Mouse (Mus musculus): Measurements from ENCODE around the gene Hap1. TPM values are rescaled to one million over a fixed set of nuclear protein-coding genes. Genes with fewer than 3 reads are reported as not detected.
A peak's percentile ranks its signal among the peaks of the same experiment; 100 is the strongest.

Gene Hap1
- polyA plus RNA-seq, 1 experiment from 2014 or later, result 108 TPM

- H3K27me3 ChIP-seq (ENCODE audit: control insufficient read depth, insufficient read depth, low read length), result no peaks in the 10 kb centered on the region
- WGBS, result 81% methylated on average over 6 of the region's 6 CpGs
- H3K4me1 ChIP-seq (ENCODE audit: control insufficient read depth, insufficient read depth, low read length), result no peaks in the 10 kb centered on the region
- peaks cover 82% of the 10 kb centered on the region for H3K36me3 ChIP-seq (ENCODE audit: control insufficient read depth, insufficient read depth, low read length)
- ATAC-seq (ENCODE audit: low FRiP score, low TSS enrichment), result no peak
- no peaks in the 10 kb centered on the region for H3K9me3 ChIP-seq (ENCODE audit: control insufficient read depth, low read length)
- H3K9ac ChIP-seq (replicated peaks; ENCODE audit: low read length), result no peak overlapping the region
- H3K27ac ChIP-seq (replicated peaks; ENCODE audit: low read depth, low read length), result no peak overlapping the region
- no peak overlapping the region for H3K4me3 ChIP-seq (replicated peaks; ENCODE audit: low read depth, low read length)
- DNase-seq, result no peak
- no peak overlapping the region for H3K4me2 ChIP-seq (ENCODE audit: low read length)
Measured at GRCm38 (mm10) chr11:100382682-100383081, 26.8 kb upstream of the Hap1 start.

GRCm38 (mm10) chr11:100379311-100379710 is 23.4 kb upstream of the Hap1 start:
- Histone ChIP-seq H3K4me3 (replicated peaks; ENCODE audit: low read depth, low read length) (no peak overlapping the region), H3K36me3 (ENCODE audit: control insufficient read depth, insufficient read depth, low read length) (peaks cover 87% of the 10 kb centered on the region), H3K9ac (replicated peaks; ENCODE audit: low read length) (no peak overlapping the region), H3K4me2 (ENCODE audit: low read length) (no peak overlapping the region), H3K4me1 (ENCODE audit: control insufficient read depth, insufficient read depth, low read length) (no peaks in the 10 kb centered on the region), H3K27ac (replicated peaks; ENCODE audit: low read depth, low read length) (no peak overlapping the region), H3K27me3 (ENCODE audit: control insufficient read depth, insufficient read depth, low read length) (no peaks in the 10 kb centered on the region), H3K9me3 (ENCODE audit: control insufficient read depth, low read length) (no peaks in the 10 kb centered on the region)
- DNase-seq (no peak), ATAC-seq (ENCODE audit: low FRiP score, low TSS enrichment) (no peak)
- 91% methylated on average over 4 of the region's 4 CpGs for WGBS

GRCm38 (mm10) chr11:100378446-100378845 is 22.5 kb upstream of the Hap1 start:
- Histone ChIP-seq H3K4me1 (ENCODE audit: control insufficient read depth, insufficient read depth, low read length) (no peaks in the 10 kb centered on the region), H3K9me3 (ENCODE audit: control insufficient read depth, low read length) (no peaks in the 10 kb centered on the region), H3K27me3 (ENCODE audit: control insufficient read depth, insufficient read depth, low read length) (no peaks in the 10 kb centered on the region), H3K36me3 (ENCODE audit: control insufficient read depth, insufficient read depth, low read length) (peaks cover 87% of the 10 kb centered on the region), H3K9ac (replicated peaks; ENCODE audit: low read length) (no peak overlapping the region), H3K4me2 (ENCODE audit: low read length) (no peak overlapping the region), H3K4me3 (replicated peaks; ENCODE audit: low read depth, low read length) (no peak overlapping the region), H3K27ac (replicated peaks; ENCODE audit: low read depth, low read length) (no peak overlapping the region)
- 86% methylated on average over 5 of the region's 5 CpGs for WGBS
- DNase-seq (no peak), ATAC-seq (ENCODE audit: low FRiP score, low TSS enrichment) (no peak)

- Histone ChIP-seq H3K4me2 (ENCODE audit: low read length) (no peak overlapping the region), H3K4me1 (ENCODE audit: control insufficient read depth, insufficient read depth, low read length) (no peaks in the 10 kb centered on the region), H3K4me3 (replicated peaks; ENCODE audit: low read depth, low read length) (no peak overlapping the region), H3K9ac (replicated peaks; ENCODE audit: low read length) (no peak overlapping the region), H3K9me3 (ENCODE audit: control insufficient read depth, low read length) (no peaks in the 10 kb centered on the region), H3K27ac (replicated peaks; ENCODE audit: low read depth, low read length) (no peak overlapping the region), H3K27me3 (ENCODE audit: control insufficient read depth, insufficient read depth, low read length) (no peaks in the 10 kb centered on the region), H3K36me3 (ENCODE audit: control insufficient read depth, insufficient read depth, low read length) (peaks cover 87% of the 10 kb centered on the region)
- 95% methylated on average over 14 of the region's 14 CpGs for WGBS
- DNase-seq, result no peak
- ATAC-seq (ENCODE audit: low FRiP score, low TSS enrichment), result no peak
Measured at GRCm38 (mm10) chr11:100377989-100378388, 22.1 kb upstream of the Hap1 start.

GRCm38 (mm10) chr11:100376746-100377389 is 20.9 kb upstream of the Hap1 start:
- peaks cover 87% of the 10 kb centered on the region for H3K36me3 ChIP-seq (ENCODE audit: control insufficient read depth, insufficient read depth, low read length)
- no peak overlapping the region for H3K4me2 ChIP-seq (ENCODE audit: low read length)
- H3K9ac ChIP-seq (replicated peaks; ENCODE audit: low read length), result no peak overlapping the region
- no peak for DNase-seq
- H3K4me1 ChIP-seq (ENCODE audit: control insufficient read depth, insufficient read depth, low read length), result no peaks in the 10 kb centered on the region
- no peaks in the 10 kb centered on the region for H3K27me3 ChIP-seq (ENCODE audit: control insufficient read depth, insufficient read depth, low read length)
- H3K27ac ChIP-seq (replicated peaks; ENCODE audit: low read depth, low read length), result no peak overlapping the region
- no peak for ATAC-seq (ENCODE audit: low FRiP score, low TSS enrichment)
- WGBS, result 88% methylated on average over 21 of the region's 21 CpGs
- no peak overlapping the region for H3K4me3 ChIP-seq (replicated peaks; ENCODE audit: low read depth, low read length)
- no peaks in the 10 kb centered on the region for H3K9me3 ChIP-seq (ENCODE audit: control insufficient read depth, low read length)

GRCm38 (mm10) chr11:100376005-100376404 is 20.1 kb upstream of the Hap1 start:
- peaks cover 87% of the 10 kb centered on the region for H3K36me3 ChIP-seq (ENCODE audit: control insufficient read depth, insufficient read depth, low read length)
- 80% methylated on average over 4 of the region's 4 CpGs for WGBS

GRCm38 (mm10) chr11:100375127-100375526 is 19.2 kb upstream of the Hap1 start:
- peaks cover 85% of the 10 kb centered on the region for H3K36me3 ChIP-seq (ENCODE audit: control insufficient read depth, insufficient read depth, low read length)
- H3K4me1 ChIP-seq (ENCODE audit: control insufficient read depth, insufficient read depth, low read length), result no peaks in the 10 kb centered on the region
- 90% methylated on average over 9 of the region's 9 CpGs for WGBS

More at GRCm38 (mm10) chr11:100376005-100376404, 20.1 kb upstream of the Hap1 start:
- DNase-seq, result no peak
- Histone ChIP-seq H3K27me3 (ENCODE audit: control insufficient read depth, insufficient read depth, low read length) (no peaks in the 10 kb centered on the region), H3K4me3 (replicated peaks; ENCODE audit: low read depth, low read length) (no peak overlapping the region), H3K9me3 (ENCODE audit: control insufficient read depth, low read length) (no peaks in the 10 kb centered on the region), H3K27ac (replicated peaks; ENCODE audit: low read depth, low read length) (no peak overlapping the region), H3K9ac (replicated peaks; ENCODE audit: low read length) (no peak overlapping the region), H3K4me2 (ENCODE audit: low read length) (no peak overlapping the region), H3K4me1 (ENCODE audit: control insufficient read depth, insufficient read depth, low read length) (no peaks in the 10 kb centered on the region)
- ATAC-seq (ENCODE audit: low FRiP score, low TSS enrichment), result no peak

GRCm38 (mm10) chr11:100371981-100372558 is 16.1 kb upstream of the Hap1 start:
- no peaks in the 10 kb centered on the region for H3K27me3 ChIP-seq (ENCODE audit: control insufficient read depth, insufficient read depth, low read length)
- ATAC-seq (ENCODE audit: low FRiP score, low TSS enrichment) (no peak), DNase-seq (peak; percentile 49)
- no peaks in the 10 kb centered on the region for H3K9me3 ChIP-seq (ENCODE audit: control insufficient read depth, low read length)
- no peak overlapping the region for H3K4me3 ChIP-seq (replicated peaks; ENCODE audit: low read depth, low read length)
- H3K36me3 ChIP-seq (ENCODE audit: control insufficient read depth, insufficient read depth, low read length), result peaks cover 68% of the 10 kb centered on the region
- WGBS, result 65% methylated on average over 7 of the region's 8 CpGs
- H3K27ac ChIP-seq (replicated peaks; ENCODE audit: low read depth, low read length), result no peak overlapping the region
- no peak overlapping the region for H3K4me2 ChIP-seq (ENCODE audit: low read length)
- H3K4me1 ChIP-seq (ENCODE audit: control insufficient read depth, insufficient read depth, low read length), result no peaks in the 10 kb centered on the region
- no peak overlapping the region for H3K9ac ChIP-seq (replicated peaks; ENCODE audit: low read length)

More at GRCm38 (mm10) chr11:100375127-100375526, 19.2 kb upstream of the Hap1 start:
- Histone ChIP-seq H3K4me2 (ENCODE audit: low read length) (no peak overlapping the region), H3K9ac (replicated peaks; ENCODE audit: low read length) (no peak overlapping the region), H3K9me3 (ENCODE audit: control insufficient read depth, low read length) (no peaks in the 10 kb centered on the region), H3K4me3 (replicated peaks; ENCODE audit: low read depth, low read length) (no peak overlapping the region), H3K27ac (replicated peaks; ENCODE audit: low read depth, low read length) (no peak overlapping the region), H3K27me3 (ENCODE audit: control insufficient read depth, insufficient read depth, low read length) (no peaks in the 10 kb centered on the region)
- ATAC-seq (ENCODE audit: low FRiP score, low TSS enrichment), result no peak
- no peak for DNase-seq

GRCm38 (mm10) chr11:100369822-100370221 is 13.9 kb upstream of the Hap1 start:
- WGBS, result 84% methylated on average over 8 of the region's 8 CpGs
- no peaks in the 10 kb centered on the region for H3K4me1 ChIP-seq (ENCODE audit: control insufficient read depth, insufficient read depth, low read length)
- H3K27ac ChIP-seq (replicated peaks; ENCODE audit: low read depth, low read length), result no peak overlapping the region

More at GRCm38 (mm10) chr11:100369822-100370221, 13.9 kb upstream of the Hap1 start:
- Histone ChIP-seq H3K4me2 (ENCODE audit: low read length) (no peak overlapping the region), H3K27me3 (ENCODE audit: control insufficient read depth, insufficient read depth, low read length) (no peaks in the 10 kb centered on the region), H3K9ac (replicated peaks; ENCODE audit: low read length) (no peak overlapping the region), H3K9me3 (ENCODE audit: control insufficient read depth, low read length) (no peaks in the 10 kb centered on the region), H3K36me3 (ENCODE audit: control insufficient read depth, insufficient read depth, low read length) (peaks cover 47% of the 10 kb centered on the region), H3K4me3 (replicated peaks; ENCODE audit: low read depth, low read length) (no peak overlapping the region)
- ATAC-seq (ENCODE audit: low FRiP score, low TSS enrichment) (no peak), DNase-seq (no peak)

Measured in midbrain, embryonic 14.5 days (tissue).